Mouse (Mus musculus) liver, postnatal 0 days (tissue): Measurements from ENCODE around the gene Osmr.

Experiments used
- CTCF ChIP-seq: sonication (generic); IDR thresholded peaks from 2 replicates; pipeline ENCODE4 v1.5.1; 2016; ENCODE audit warnings: antibody characterized with exemption, low read depth
- EP300 ChIP-seq: IDR thresholded peaks from 2 replicates; pipeline ENCODE4 v1.6.1; 2016; ENCODE audit warnings: antibody characterized with exemption, low read depth, mild to moderate bottlenecking

DNA sequence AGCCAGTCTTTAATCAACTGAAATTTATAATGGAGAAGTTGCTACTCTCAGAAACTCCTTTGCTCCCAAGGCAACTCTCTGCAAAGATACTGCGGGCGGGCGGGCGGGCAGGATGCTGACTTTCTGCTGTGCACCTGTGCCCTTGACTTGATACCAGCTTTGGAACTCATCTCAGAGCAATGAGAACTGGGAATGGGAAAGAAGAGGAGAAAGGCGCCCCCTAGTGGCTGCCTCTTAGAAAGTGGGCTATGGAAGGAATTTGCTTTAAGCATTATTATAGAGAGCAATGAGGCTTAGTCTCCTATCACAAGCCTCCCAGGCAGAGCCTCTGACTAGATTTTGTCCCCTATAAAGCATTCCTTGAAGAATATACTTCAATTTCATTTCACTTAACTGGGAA is 9.0 kb upstream of the Osmr start:
- TF ChIP-seq CTCF (peak; percentile 68), EP300 (no peak)
